Mouse (Mus musculus): ENCODE measurements at regions not wholly inside any gene's neighbourhood (a gene's known extent, or its start where the extent isn't known, plus 50 kb on each side); places are given as distances from the start of the nearest gene placed in this dataset.
"Not testable (repeated sequence)": the region's sequence is repeated elsewhere in the genome, so short reads cannot be mapped to it uniquely, and the experiment has no call there.

GRCm38 (mm10) chr14:110934816-110935215, 179.9 kb upstream of the Slitrk6 start:
- DNase-seq (ENCODE audit: low read depth, low spot score), result peak; percentile 36

GRCm38 (mm10) chr14:110921989-110922388, 167.0 kb upstream of the Slitrk6 start:
- DNase-seq (ENCODE audit: low read depth, low spot score), result no peak

- no peak for DNase-seq (ENCODE audit: low read depth, low spot score)
Observed at GRCm38 (mm10) chr14:110913341-110913740, 158.4 kb upstream of the Slitrk6 start.

GRCm38 (mm10) chr14:110892865-110893264, 137.9 kb upstream of the Slitrk6 start:
- no peak for DNase-seq (ENCODE audit: low read depth, low spot score)

- DNase-seq (ENCODE audit: low read depth, low spot score), result no peak
Observed at GRCm38 (mm10) chr14:110871339-110871738, 116.4 kb upstream of the Slitrk6 start.

GRCm38 (mm10) chr14:110824642-110825041, 69.7 kb upstream of the Slitrk6 start:
- peak; percentile 50 for DNase-seq (ENCODE audit: low read depth, low spot score)

DNA sequence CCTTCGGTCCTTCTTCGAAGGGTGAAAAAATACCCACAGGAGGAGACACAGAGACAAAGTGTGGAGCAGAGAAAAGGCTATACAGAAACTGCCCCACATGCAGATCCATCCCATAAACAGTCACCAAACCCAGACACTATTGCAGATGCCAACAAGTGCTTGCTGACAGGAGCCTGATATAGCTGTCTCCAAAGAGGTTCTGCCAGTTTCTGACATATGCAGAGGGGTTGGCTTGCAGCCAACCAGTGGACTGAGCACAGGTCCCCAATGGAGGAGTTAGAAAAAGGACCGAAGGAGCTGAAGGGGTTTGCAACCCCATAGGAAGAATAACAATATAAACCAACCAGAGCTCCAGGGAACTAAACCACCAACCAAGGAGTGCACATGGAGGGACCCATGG, 67.2 kb upstream of the Slitrk6 start:
- DNase-seq (ENCODE audit: low read depth, low spot score), result not testable (repeated sequence)
